Mouse (Mus musculus) CH12.LX (cell line): ENCODE data around the gene Cd81.

Source experiments
- CTCF ChIP-seq, 2 experiments: IDR thresholded peaks in 1 of 2; conservative IDR thresholded peaks in 1 of 2; 2 replicates each; pipeline ENCODE4 v1.5.1; 2011 to 2012; ENCODE audit warnings: low read depth in 2 of 2, low read length in 2 of 2, improper control_type of control experiment in 1 of 2, inconsistent platforms in 1 of 2, mild to moderate bottlenecking in 1 of 2, moderate library complexity in 1 of 2
- HCFC1 ChIP-seq: IDR thresholded peaks from 2 replicates; pipeline ENCODE4 v1.6.1; 2012; ENCODE audit warnings: low read depth, mild to moderate bottlenecking, inconsistent platforms, low read length, improper control_type of control experiment
- POLR2A ChIP-seq: IDR thresholded peaks from 2 replicates; pipeline ENCODE4 v1.6.1; 2011; ENCODE audit warnings: low read depth, mild to moderate bottlenecking, improper control_type of control experiment, low read length
- TCF12 ChIP-seq: IDR thresholded peaks from 2 replicates; pipeline ENCODE4 v1.6.1; 2014; ENCODE audit warnings: low read depth, mild to moderate bottlenecking, inconsistent platforms, low read length, improper control_type of control experiment
- USF1 ChIP-seq: IDR thresholded peaks from 2 replicates; pipeline ENCODE4 v1.6.1; 2014; ENCODE audit warnings: low read depth, mild to moderate bottlenecking, inconsistent platforms, low read length, improper control_type of control experiment

GRCm38 (mm10) chr7:143108200-143108599 is 55.7 kb downstream of the Cd81 start:
- TF ChIP-seq USF1: no peak
- TF ChIP-seq POLR2A: no peak
- no peak for TF ChIP-seq HCFC1
- no peak for TF ChIP-seq TCF12
- no peak for TF ChIP-seq CTCF (conservative IDR thresholded peaks at IDR 0.05 in 1 of 2, IDR thresholded peaks at IDR 0.05 in 1 of 2; ENCODE audit: low read depth in 2 of 2, low read length in 2 of 2)
